Mouse (Mus musculus) MEL (cell line): ENCODE data around the gene Pcp4. TPM values are rescaled to one million over a fixed set of nuclear protein-coding genes. Genes with fewer than 3 reads are reported as not detected.

ENCODE experiments used
- DNase-seq: peaks from one replicate; pipeline ENCODE4 v3.0.0; 2011; ENCODE audit warnings: low read depth, low spot score
- H3K27ac ChIP-seq: 2 replicates; pipeline ENCODE4 v1.5.1; 2012; ENCODE audit warnings: low read depth, mild to moderate bottlenecking, control low read depth, low read length, moderate library complexity; ENCODE audit not compliant: control insufficient read depth
- H3K27me3 ChIP-seq, 2 experiments: fragments of 150-350 bp in 1 of 2; sonication (generic) in 1 of 2; 2 replicates each; pipeline ENCODE4 v1.6.1; 2012; ENCODE audit warnings: low read length in 2 of 2, mild to moderate bottlenecking in 2 of 2, improper control_type of control experiment in 1 of 2, moderate library complexity in 1 of 2; ENCODE audit not compliant: insufficient read depth in 2 of 2, control insufficient read depth in 1 of 2
- H3K36me3 ChIP-seq, 2 experiments: 2 replicates each; pipeline ENCODE4 v1.6.1; 2012 to 2014; ENCODE audit warnings: low read length in 2 of 2, improper control_type of control experiment in 1 of 2, inconsistent platforms in 1 of 2, mild to moderate bottlenecking in 1 of 2; ENCODE audit not compliant: insufficient read depth in 2 of 2, control insufficient read depth in 1 of 2
- H3K4me1 ChIP-seq, 2 experiments: fragments of 150-350 bp in 1 of 2; sonication (generic) in 1 of 2; 2 replicates each; pipeline ENCODE4 v1.6.1; 2012; ENCODE audit warnings: low read length in 2 of 2, improper control_type of control experiment in 1 of 2, mild to moderate bottlenecking in 1 of 2; ENCODE audit not compliant: insufficient read depth in 2 of 2, control insufficient read depth in 1 of 2
- H3K4me3 ChIP-seq, 2 experiments: fragments of 150-350 bp in 1 of 2; sonication (generic) in 1 of 2; 2 replicates each; pipeline ENCODE4 v1.5.1; 2012; ENCODE audit warnings: low read depth in 2 of 2, low read length in 2 of 2, mild to moderate bottlenecking in 2 of 2, moderate library complexity in 2 of 2, control low read depth in 1 of 2, improper control_type of control experiment in 1 of 2; ENCODE audit not compliant: control insufficient read depth in 1 of 2, insufficient read depth in 1 of 2
- H3K79me2 ChIP-seq: 2 replicates; pipeline ENCODE4 v1.6.1; 2012; ENCODE audit warnings: mild to moderate bottlenecking, low read length, moderate library complexity; ENCODE audit not compliant: control insufficient read depth, poor library complexity, insufficient read depth
- H3K9ac ChIP-seq: 2 replicates; pipeline ENCODE4 v1.6.1; 2012; ENCODE audit warnings: low read depth, mild to moderate bottlenecking, control low read depth, low read length, moderate library complexity; ENCODE audit not compliant: control insufficient read depth, poor library complexity, severe bottlenecking
- H3K9me3 ChIP-seq: fragments of 150-350 bp; sonication (generic); replicated peaks from 2 replicates; pipeline ENCODE4 v1.6.1; 2012; ENCODE audit warnings: mild to moderate bottlenecking, low read length, improper control_type of control experiment, moderate library complexity; ENCODE audit not compliant: insufficient read depth
- BHLHE40 ChIP-seq: IDR thresholded peaks from 2 replicates; pipeline ENCODE4 v1.6.1; 2012; ENCODE audit warnings: low read depth, mild to moderate bottlenecking, inconsistent platforms, low read length, improper control_type of control experiment, borderline replicate concordance
- CHD1 ChIP-seq: IDR thresholded peaks from 2 replicates; pipeline ENCODE4 v1.6.1; 2012; ENCODE audit warnings: low read depth, mild to moderate bottlenecking, inconsistent platforms, low read length, improper control_type of control experiment
- CTCF ChIP-seq, 3 experiments: IDR thresholded peaks in 2 of 3; conservative IDR thresholded peaks in 1 of 3; 2 replicates each; pipeline ENCODE4 v1.5.1; 2011 to 2012; ENCODE audit warnings: low read length in 3 of 3, low read depth in 2 of 3, mild to moderate bottlenecking in 2 of 3, improper control_type of control experiment in 1 of 3, inconsistent platforms in 1 of 3, mixed read lengths in 1 of 3, moderate library complexity in 1 of 3; ENCODE audit not compliant: control insufficient read depth in 1 of 3, insufficient read depth in 1 of 3, poor library complexity in 1 of 3, severe bottlenecking in 1 of 3
- E2F4 ChIP-seq: IDR thresholded peaks from 2 replicates; pipeline ENCODE4 v1.6.1; 2011; ENCODE audit warnings: low read depth, low read length, improper control_type of control experiment, borderline replicate concordance
- ETS1 ChIP-seq: IDR thresholded peaks from 2 replicates; pipeline ENCODE4 v1.6.1; 2012; ENCODE audit warnings: low read depth, mild to moderate bottlenecking, inconsistent platforms, low read length, improper control_type of control experiment, moderate library complexity
- HCFC1 ChIP-seq: IDR thresholded peaks from 2 replicates; pipeline ENCODE4 v1.6.1; 2012; ENCODE audit warnings: low read depth, mild to moderate bottlenecking, inconsistent platforms, low read length, improper control_type of control experiment, moderate library complexity
- KAT2A ChIP-seq: conservative IDR thresholded peaks from 2 replicates; pipeline ENCODE4 v1.6.1; 2012; ENCODE audit warnings: low read depth, low read length, improper control_type of control experiment, inconsistent platforms
- MAX ChIP-seq: IDR thresholded peaks from 2 replicates; pipeline ENCODE4 v1.6.1; 2011; ENCODE audit warnings: low read length, improper control_type of control experiment
- MAZ ChIP-seq: IDR thresholded peaks from 2 replicates; pipeline ENCODE4 v1.6.1; 2012; ENCODE audit warnings: low read depth, mild to moderate bottlenecking, inconsistent platforms, low read length, improper control_type of control experiment
- MEF2A ChIP-seq: IDR thresholded peaks from 2 replicates; pipeline ENCODE4 v1.6.1; 2014; ENCODE audit warnings: low read depth, mild to moderate bottlenecking, inconsistent platforms, low read length, improper control_type of control experiment; ENCODE audit not compliant: poor library complexity, insufficient replicate concordance, severe bottlenecking; ENCODE audit errors: extremely low read depth
- NRF1 ChIP-seq: IDR thresholded peaks from 2 replicates; pipeline ENCODE4 v1.6.1; 2014; ENCODE audit warnings: low read depth, mild to moderate bottlenecking, inconsistent platforms, low read length, improper control_type of control experiment, moderate library complexity; ENCODE audit not compliant: poor library complexity, insufficient read depth, severe bottlenecking
- POLR2AphosphoS2 ChIP-seq: IDR thresholded peaks from 2 replicates; pipeline ENCODE4 v1.6.1; 2011; ENCODE audit warnings: low read length, improper control_type of control experiment
- SIN3A ChIP-seq: IDR thresholded peaks from 2 replicates; pipeline ENCODE4 v1.6.1; 2012; ENCODE audit warnings: low read length, improper control_type of control experiment, inconsistent platforms
- TCF12 ChIP-seq: IDR thresholded peaks from 2 replicates; pipeline ENCODE4 v1.6.1; 2014; ENCODE audit warnings: low read depth, mild to moderate bottlenecking, inconsistent platforms, low read length, improper control_type of control experiment, moderate library complexity
- UBTF ChIP-seq: IDR thresholded peaks from 2 replicates; pipeline ENCODE4 v1.6.1; 2012; ENCODE audit warnings: low read depth, mild to moderate bottlenecking, inconsistent platforms, low read length, improper control_type of control experiment, moderate library complexity, borderline replicate concordance; ENCODE audit not compliant: insufficient read depth
- USF1 ChIP-seq: IDR thresholded peaks from 2 replicates; pipeline ENCODE4 v1.6.1; 2014; ENCODE audit warnings: low read depth, mild to moderate bottlenecking, inconsistent platforms, low read length, improper control_type of control experiment, moderate library complexity
- ZC3H11A ChIP-seq: IDR thresholded peaks from 2 replicates; pipeline ENCODE4 v1.6.1; 2012; ENCODE audit warnings: low read depth, mild to moderate bottlenecking, inconsistent platforms, low read length, improper control_type of control experiment
- ZMIZ1 ChIP-seq: IDR thresholded peaks from 2 replicates; pipeline ENCODE4 v1.6.1; 2012; ENCODE audit warnings: low read depth, mild to moderate bottlenecking, inconsistent platforms, low read length, improper control_type of control experiment, moderate library complexity
- ZNF384 ChIP-seq: IDR thresholded peaks from 2 replicates; pipeline ENCODE4 v1.6.1; 2012; ENCODE audit warnings: low read depth, mild to moderate bottlenecking, inconsistent platforms, low read length, improper control_type of control experiment
- polyA plus RNA-seq, 2 experiments: library from polyadenylated mRNA; stranded (reverse) in 1 of 2; unstranded in 1 of 2; fragments of >175 nt in 1 of 2; fragments of >200 nt in 1 of 2; gene quantifications; 2 replicates each; pipeline versions ENCODE4 v1.2.1 to v1.2.4; 2012; ENCODE audit warnings: low replicate concordance in 2 of 2, low read depth in 1 of 2; ENCODE audit not compliant: insufficient read length in 2 of 2, insufficient read depth in 1 of 2, missing spikeins in 1 of 2
- total RNA-seq: library from RNA; depleted of rRNA; stranded (reverse); fragments of 300-350 nt; gene quantifications from 2 replicates; pipeline ENCODE4 v1.2.3, GENCODE M21; 2012

Pcp4 gene
- total and polyA plus RNA-seq, 3 experiments, result not detected

- no peak overlapping the region for H3K9ac ChIP-seq
- no peaks in the 10 kb centered on the region for H3K36me3 ChIP-seq
- no peaks in the 10 kb centered on the region for H3K4me1 ChIP-seq
- no peaks in the 10 kb centered on the region for H3K27me3 ChIP-seq
- TF ChIP-seq SIN3A, result no peak
- TF ChIP-seq E2F4, result no peak
- no peak for TF ChIP-seq KAT2A
- no peak for TF ChIP-seq POLR2AphosphoS2
- TF ChIP-seq MAX, result no peak
- TF ChIP-seq ETS1, result no peak
- TF ChIP-seq NRF1, result no peak
- no peak for TF ChIP-seq HCFC1
- TF ChIP-seq ZNF384, result no peak
- TF ChIP-seq ZC3H11A, result no peak
- no peak for TF ChIP-seq BHLHE40
- no peak for TF ChIP-seq UBTF
- TF ChIP-seq CHD1, result no peak
- no peak for TF ChIP-seq TCF12
- TF ChIP-seq ZMIZ1, result no peak
- TF ChIP-seq MAZ, result no peak
- TF ChIP-seq CTCF (IDR thresholded peaks at IDR 0.05 in 2 of 3, conservative IDR thresholded peaks at IDR 0.05 in 1 of 3; ENCODE audit: control insufficient read depth in 1 of 3, insufficient read depth in 1 of 3, low read depth in 2 of 3, low read length in 3 of 3, poor library complexity in 1 of 3, severe bottlenecking in 1 of 3), result no peak
- H3K27ac ChIP-seq, result no peak overlapping the region
- H3K79me2 ChIP-seq, result no peaks in the 10 kb centered on the region
- no peak for DNase-seq
- H3K4me3 ChIP-seq, result no peak overlapping the region
- no peaks in the 10 kb centered on the region for H3K9me3 ChIP-seq
These were observed 71.7 kb downstream of the Pcp4 start for GRCm38 (mm10) chr16:96539091-96539490.

DNA sequence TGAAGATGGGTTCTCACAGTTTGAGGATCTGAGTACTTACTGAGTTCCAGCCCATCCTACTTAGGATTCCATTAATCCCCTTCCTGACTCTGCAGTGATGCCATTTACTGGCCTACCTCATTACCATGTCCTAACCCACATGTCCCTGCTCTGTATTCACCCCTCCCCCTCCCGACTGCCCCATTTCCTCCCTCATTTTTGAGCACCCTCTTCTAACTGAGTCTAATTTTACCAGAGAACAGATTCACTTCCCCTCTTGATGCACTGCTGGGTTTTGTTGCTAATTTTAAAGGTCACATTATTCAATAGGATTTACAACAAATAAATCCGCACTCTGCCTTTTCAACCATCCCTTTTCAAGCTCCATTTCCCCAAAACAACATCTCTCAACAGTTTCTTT, 73.7 kb downstream of the Pcp4 start:
- no peaks in the 10 kb centered on the region for H3K27me3 ChIP-seq
- no peak overlapping the region for H3K9ac ChIP-seq
- no peaks in the 10 kb centered on the region for H3K79me2 ChIP-seq
- H3K4me1 ChIP-seq, result no peaks in the 10 kb centered on the region
- H3K9me3 ChIP-seq, result no peaks in the 10 kb centered on the region
- TF ChIP-seq MEF2A (no peak), USF1 (no peak), TCF12 (no peak), UBTF (no peak)
- no peaks in the 10 kb centered on the region for H3K36me3 ChIP-seq
- no peak overlapping the region for H3K4me3 ChIP-seq
- no peak overlapping the region for H3K27ac ChIP-seq
- no peak for DNase-seq
